Mouse (Mus musculus): ENCODE measurements around the gene Ddx58.

Gene Ddx58

DNA sequence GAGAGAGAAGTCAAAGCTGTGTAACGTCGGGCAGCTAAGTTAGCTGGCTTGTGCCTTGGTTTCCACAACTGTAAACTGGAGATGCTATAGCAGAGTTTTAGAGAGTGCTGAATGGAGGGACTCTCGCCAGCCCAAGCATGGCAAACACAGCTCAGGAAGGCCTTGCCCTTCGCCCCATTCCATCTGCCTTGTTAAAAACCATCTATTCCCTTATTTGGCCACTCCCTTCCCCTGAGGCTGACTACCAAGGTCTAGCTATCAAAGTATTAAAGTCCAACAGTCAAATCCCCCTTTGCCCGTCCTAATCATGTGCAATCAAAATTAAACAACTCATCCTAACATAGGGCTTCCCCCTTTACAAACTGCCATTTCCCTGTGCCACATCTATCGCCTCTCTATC lies 55.8 kb downstream of the Ddx58 start:
- in situ Hi-C loops (cut with MboI; ENCODE audit: low sequenced_read_pairs): no loop called here

- in situ Hi-C loops (cut with MboI; ENCODE audit: low sequenced_read_pairs): no loop called here
Measured at GRCm38 (mm10) chr4:40182651-40183320, 56.8 kb downstream of the Ddx58 start.

- in situ Hi-C loops (cut with MboI; ENCODE audit: low sequenced_read_pairs): no loop called here
Measured at GRCm38 (mm10) chr4:40181681-40182080, 57.9 kb downstream of the Ddx58 start.

- in situ Hi-C loops (cut with MboI; ENCODE audit: low sequenced_read_pairs): no loop called here
Measured at GRCm38 (mm10) chr4:40180046-40180445, 59.6 kb downstream of the Ddx58 start.

DNA sequence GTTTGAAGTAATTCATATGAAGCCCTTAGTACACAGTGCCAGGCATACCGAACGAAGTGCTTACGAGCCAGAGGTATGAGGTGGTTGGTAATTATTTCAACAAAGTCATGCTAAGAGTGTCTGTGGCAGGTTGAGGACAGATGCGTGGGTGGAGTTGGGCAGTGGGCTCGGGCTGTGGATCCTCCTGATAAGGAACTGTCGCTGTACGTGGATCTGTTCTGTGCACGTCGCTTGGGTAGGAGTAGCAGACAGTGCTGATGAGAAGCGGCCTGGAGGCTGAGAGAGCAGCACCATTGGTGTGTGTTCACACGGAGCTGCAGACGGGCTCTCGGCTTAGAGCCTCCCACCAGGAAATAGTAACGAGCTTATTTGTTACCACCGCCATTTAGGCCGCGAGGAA lies 61.0 kb downstream of the Ddx58 start:
- in situ Hi-C loops (cut with MboI; ENCODE audit: low sequenced_read_pairs): no loop called here

GRCm38 (mm10) chr4:40174321-40174720 lies 65.3 kb downstream of the Ddx58 start:
- in situ Hi-C loops (cut with MboI; ENCODE audit: low sequenced_read_pairs): no loop called here

GRCm38 (mm10) chr4:40172336-40172735 lies 67.3 kb downstream of the Ddx58 start:
- in situ Hi-C loops (cut with MboI; ENCODE audit: low sequenced_read_pairs): no loop called here

GRCm38 (mm10) chr4:40171477-40171876 lies 68.2 kb downstream of the Ddx58 start:
- in situ Hi-C loops (cut with MboI; ENCODE audit: low sequenced_read_pairs): no loop called here

GRCm38 (mm10) chr4:40163646-40164045 lies 76.0 kb downstream of the Ddx58 start:
- in situ Hi-C loops (cut with MboI; ENCODE audit: low sequenced_read_pairs): no loop called here

DNA sequence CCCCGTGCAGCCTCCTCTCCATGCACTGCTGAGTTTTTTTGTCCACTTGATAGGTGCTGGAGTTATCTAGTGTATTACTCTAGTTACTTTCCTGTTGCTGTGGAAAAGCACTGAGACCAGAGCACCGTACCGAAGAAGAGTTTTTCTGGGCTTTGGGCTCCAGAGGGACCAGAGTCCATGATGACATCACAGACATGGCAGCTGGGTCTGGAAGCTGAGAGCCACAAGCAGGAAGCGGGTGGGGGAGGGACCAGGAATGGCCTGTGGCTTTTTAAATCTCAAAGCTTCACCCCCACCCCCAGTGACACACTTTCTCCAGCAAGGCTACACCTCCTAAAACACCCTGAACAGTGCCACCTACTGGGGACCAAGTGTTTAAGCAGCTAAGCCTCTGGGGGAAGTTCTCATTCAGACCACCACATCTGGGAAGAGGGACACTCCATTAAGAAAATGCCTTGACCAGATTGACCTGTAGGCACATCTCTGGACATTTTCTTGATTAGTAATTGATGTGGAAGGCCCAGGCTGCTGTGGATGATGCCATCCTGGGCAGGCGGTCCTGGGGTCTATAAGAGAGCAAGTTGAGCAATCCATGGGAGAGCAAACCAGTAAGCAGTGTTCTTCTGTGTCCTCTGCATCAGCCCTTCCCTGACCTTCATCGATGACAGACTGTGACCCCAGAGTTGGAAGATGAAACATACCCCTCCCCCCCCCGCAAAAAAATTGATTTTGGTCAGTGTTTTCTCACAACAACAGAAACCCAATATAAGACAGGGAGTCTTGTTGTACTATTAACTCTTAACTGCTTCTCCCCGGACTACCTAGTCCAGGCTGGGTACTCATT lies 78.8 kb downstream of the Ddx58 start:
- in situ Hi-C loops (cut with MboI; ENCODE audit: low sequenced_read_pairs): no loop called here

- in situ Hi-C loops (cut with MboI; ENCODE audit: low sequenced_read_pairs): no loop called here
Measured at GRCm38 (mm10) chr4:40158224-40158540, 81.4 kb downstream of the Ddx58 start.

DNA sequence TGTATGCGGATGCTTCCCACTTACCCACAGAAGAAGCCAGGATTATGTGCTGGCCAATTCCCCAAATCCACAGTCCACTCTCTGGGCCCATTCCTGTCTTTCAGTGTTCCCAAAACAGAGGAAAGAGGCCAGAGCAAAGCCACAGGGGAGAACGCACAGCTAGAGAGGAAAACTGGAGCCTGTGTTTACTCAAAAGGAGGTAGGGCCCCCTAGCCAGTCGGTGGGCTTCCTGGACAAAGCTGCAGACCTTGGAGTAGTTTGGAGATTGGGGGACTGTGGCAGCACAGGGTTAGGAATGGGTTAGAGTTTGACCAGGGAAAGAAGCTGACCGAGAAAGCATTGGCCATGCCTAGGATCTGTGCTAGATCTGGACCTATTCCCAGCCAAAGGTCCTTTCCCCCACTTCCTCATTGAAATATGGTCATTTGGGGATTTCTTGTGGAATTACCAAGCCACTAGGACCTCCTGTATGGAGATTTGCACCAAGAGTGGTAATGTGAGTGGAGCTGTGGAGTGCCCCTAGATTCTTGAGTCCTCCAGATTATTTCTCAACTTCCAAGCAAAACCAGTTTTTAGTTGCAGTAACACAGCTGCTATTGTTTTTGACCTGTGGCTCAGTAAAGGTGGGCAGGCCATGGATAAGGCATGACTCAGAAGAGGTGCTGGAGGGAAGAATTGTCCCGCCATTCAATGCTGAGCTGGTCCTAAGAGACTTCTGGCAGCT lies 82.0 kb downstream of the Ddx58 start:
- in situ Hi-C loops (cut with MboI; ENCODE audit: low sequenced_read_pairs): no loop called here

GRCm38 (mm10) chr4:40156582-40157499 lies 82.8 kb downstream of the Ddx58 start:
- in situ Hi-C loops (cut with MboI; ENCODE audit: low sequenced_read_pairs): no loop called here

GRCm38 (mm10) chr4:40156153-40156552 lies 83.5 kb downstream of the Ddx58 start:
- in situ Hi-C loops (cut with MboI; ENCODE audit: low sequenced_read_pairs): no loop called here

- in situ Hi-C loops (cut with MboI; ENCODE audit: low sequenced_read_pairs): no loop called here
Measured at GRCm38 (mm10) chr4:40155467-40155999, 84.1 kb downstream of the Ddx58 start.

DNA sequence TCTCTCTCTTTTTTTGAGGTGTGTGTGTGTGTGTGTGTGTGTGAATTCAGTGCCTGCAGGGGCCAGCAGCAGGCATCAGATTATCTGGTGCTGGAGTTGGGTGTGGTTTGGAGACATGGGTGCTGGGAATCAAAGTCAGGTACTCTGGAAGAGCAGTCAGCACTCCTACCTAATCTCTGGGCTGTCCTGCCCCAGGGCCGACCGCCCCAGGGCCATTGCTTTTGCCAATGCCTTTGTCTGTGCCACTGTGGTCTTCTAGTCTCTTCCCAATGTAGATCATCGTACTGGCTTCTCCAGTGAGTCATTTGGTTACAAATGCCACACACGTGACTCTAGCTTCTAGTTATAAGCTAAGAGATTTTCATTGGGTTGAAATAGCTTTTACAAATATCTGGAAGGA lies 84.9 kb downstream of the Ddx58 start:
- in situ Hi-C loops (cut with MboI; ENCODE audit: low sequenced_read_pairs): no loop called here

Data from CH12F3 (cell line).